Mouse (Mus musculus): ENCODE data around the gene Olfr313. TPM values are rescaled to one million over a fixed set of nuclear protein-coding genes. Genes with fewer than 3 reads are reported as not detected.
"Not testable (repeated sequence)": the region's sequence is repeated elsewhere in the genome, so short reads cannot be mapped to it uniquely, and the experiment has no call there.

The Olfr313 gene
- not detected for total RNA-seq (2021)
- long read RNA-seq, experiment 1: 0 reads
- long read RNA-seq, experiment 2: 0 reads

- not testable (repeated sequence) for DNase-seq (ENCODE audit: low spot score)
Measured at GRCm38 (mm10) chr11:58814700-58815099, at the start of gene Olfr313. TSS of gene Olfr313 (plus strand) at chr11:58815000.

- no peak for DNase-seq (ENCODE audit: low spot score)
Measured at GRCm38 (mm10) chr11:58772888-58773287, 41.9 kb upstream of the Olfr313 start, which contains the start of gene Olfr315. TSS of gene Olfr315 (plus strand) at chr11:58773188.

- no peak for DNase-seq (ENCODE audit: low spot score)
Measured at GRCm38 (mm10) chr11:58782480-58783089, 32.2 kb upstream of the Olfr313 start, which contains the start of gene Olfr314. TSS of gene Olfr314 (plus strand) at chr11:58782952.

GRCm38 (mm10) chr11:58784182-58784581 lies 30.6 kb upstream of the Olfr313 start:
- no peak for DNase-seq (ENCODE audit: low spot score)

GRCm38 (mm10) chr11:58787651-58788050 lies 27.1 kb upstream of the Olfr313 start:
- no peak for DNase-seq (ENCODE audit: low spot score)

DNA sequence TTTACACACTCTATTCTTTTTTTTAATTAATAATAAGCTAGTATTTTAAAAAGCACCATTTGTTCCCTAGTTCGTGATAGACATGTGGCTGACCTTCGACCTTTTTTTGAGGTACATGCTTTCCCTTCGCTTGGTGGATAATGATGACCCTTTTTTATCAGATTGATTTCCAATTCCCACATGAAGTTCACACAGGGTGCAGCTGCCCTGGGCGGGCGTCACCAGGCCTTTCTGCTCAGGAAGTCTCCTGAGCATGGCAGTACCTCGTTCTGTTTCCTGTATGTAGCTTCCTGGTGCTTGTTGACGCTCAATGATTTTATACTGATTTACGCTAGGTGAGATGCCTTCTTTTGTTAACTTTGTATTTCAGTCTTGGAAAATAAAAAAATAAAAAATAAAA lies 26.5 kb upstream of the Olfr313 start:
- DNase-seq (ENCODE audit: low spot score): no peak

DNA sequence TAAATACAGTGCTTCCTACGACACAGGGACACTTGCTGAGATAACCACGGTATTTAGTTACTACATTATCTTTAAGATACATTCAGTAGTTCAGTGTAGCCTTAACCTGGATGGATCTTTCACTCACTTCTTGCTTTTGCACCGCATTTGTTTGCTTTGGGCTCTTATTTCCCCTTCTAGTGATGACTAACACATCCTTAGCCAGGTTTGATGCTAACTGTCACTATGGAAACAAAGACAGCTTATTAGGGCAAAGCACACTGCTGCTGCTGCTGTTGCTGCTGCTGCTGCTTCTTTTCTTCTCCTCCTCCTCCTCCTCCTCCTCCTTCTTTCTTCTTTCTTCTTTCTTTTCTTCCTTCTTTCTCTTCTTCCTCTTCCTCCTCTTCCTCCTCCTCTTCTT lies 25.3 kb upstream of the Olfr313 start:
- DNase-seq (ENCODE audit: low spot score): no peak

GRCm38 (mm10) chr11:58790053-58790452 lies 24.7 kb upstream of the Olfr313 start:
- no peak for DNase-seq (ENCODE audit: low spot score)

DNA sequence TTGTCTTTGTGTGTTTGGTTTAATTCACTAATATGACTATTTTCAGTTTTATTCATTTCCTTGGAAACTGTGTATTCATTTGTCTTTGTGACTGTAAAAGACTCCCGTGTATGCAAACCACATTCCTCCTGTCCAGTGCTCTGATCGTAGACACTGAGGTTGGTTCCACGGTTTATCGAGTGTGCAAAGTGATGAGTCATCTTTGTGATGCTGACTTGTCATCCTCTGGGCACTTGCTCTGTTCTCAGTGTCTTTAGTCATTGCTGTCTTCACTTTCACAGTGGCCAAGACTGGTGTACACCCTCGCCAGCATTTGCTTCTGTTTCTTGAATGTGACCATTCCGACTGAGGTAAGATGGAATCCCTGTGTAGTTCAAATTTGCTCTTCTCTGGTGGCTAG lies 24.2 kb upstream of the Olfr313 start:
- no peak for DNase-seq (ENCODE audit: low spot score)

DNA sequence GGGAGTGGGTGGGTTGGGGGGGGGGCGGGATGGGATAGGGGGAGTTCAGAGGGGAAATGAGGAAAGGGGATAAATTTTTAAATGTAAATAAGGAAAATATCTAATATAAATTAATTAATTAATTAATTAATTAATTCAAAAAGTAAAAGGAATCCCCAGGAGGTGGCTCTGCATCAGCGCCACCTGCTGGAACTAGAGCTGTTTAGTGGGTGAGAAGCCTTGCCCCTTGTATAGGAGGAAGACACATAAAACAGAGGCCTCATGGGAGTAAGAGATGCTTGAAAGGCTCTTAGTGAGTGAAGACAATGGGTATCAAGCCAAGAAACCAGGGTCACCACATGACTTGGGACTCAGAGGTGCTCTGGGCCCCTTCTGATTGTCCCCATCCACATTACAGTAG lies 18.9 kb upstream of the Olfr313 start:
- no peak for DNase-seq (ENCODE audit: low spot score)

DNA sequence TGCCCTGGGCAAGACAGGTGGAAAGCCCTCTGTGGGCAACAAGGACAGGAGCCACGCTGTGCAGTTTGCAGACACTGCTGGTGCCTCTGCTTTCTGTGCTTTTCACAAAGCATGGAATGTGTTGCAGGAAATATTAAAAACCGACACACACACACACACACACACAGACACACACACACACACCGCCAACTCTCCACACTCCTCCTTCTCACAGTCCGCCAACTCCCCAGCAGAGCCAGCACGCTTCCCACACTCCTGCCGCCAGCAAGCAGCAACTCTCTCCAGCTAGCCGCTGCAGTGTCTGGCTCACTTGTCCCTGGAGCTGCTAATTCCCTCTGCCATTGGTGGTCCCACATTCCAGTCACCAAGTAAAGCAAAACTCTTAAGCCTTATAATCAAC lies 17.9 kb upstream of the Olfr313 start:
- no peak for DNase-seq (ENCODE audit: low spot score)

- no peak for DNase-seq (ENCODE audit: low spot score)
Measured at GRCm38 (mm10) chr11:58799747-58800146, 15.1 kb upstream of the Olfr313 start.

DNA sequence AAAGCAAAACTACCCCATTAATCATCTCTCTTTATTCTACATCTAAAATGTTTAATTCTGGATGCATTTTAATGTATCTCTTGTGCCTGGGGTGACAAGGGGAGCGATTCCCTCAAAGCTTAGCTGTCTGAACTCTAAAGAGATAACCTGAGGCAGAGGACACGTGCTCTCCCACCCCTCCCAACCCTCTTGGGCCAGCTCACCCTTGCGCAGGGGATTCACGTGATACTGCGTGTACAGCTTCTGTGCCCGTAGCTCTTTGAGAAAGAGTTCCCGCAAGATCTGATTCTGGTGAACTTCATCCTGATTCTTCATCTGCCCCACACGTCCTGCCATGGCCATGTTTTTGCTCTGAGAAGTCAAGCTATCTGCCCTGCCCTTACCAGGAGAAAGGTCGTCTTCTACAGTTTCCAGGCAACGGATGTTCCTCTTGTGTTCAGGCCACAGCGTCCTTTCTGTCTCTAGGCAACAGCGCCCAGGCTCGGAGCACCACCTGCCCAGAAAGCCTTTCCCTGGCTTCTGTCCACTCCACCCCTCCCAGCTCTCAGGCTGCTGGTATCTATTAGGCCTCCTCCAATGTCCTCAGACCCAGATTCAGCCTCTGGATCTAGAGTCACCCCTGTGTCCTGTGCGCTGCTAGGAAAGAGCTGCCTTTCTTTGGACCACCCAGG lies 13.1 kb upstream of the Olfr313 start, which contains the start of gene Fam183b:
Gene Fam183b, minus strand, starts transcription at position 403 of the 671 bp plus-strand sequence.
- no peak for DNase-seq (ENCODE audit: low spot score)

DNA sequence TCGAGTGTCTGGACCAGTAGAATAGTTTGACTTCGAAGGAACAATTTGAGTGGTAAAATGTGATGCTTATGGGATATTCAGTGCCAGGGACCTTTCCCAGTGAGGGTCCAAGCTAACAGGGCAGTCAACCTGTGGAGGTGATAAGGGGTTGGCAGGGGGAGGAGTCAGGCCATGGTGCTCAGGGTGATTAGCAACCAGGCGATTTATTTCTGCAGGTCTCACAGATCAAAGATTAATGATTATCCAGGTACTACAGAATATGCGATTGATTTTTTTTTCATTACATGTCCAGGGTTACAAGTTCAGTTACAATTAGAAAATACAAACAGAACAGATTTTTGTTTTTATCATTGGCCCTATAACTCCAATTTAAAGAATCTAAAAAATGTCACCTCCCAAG lies 10.9 kb upstream of the Olfr313 start:
- no peak for DNase-seq (ENCODE audit: low spot score)

GRCm38 (mm10) chr11:58804393-58804792 lies 10.4 kb upstream of the Olfr313 start:
- DNase-seq (ENCODE audit: low spot score): no peak

GRCm38 (mm10) chr11:58812001-58812400 lies 2.8 kb upstream of the Olfr313 start:
- no peak for DNase-seq (ENCODE audit: low spot score)

- DNase-seq (ENCODE audit: low spot score): no peak
Measured at GRCm38 (mm10) chr11:58815676-58816075, 876 bp downstream of the Olfr313 start.

DNA sequence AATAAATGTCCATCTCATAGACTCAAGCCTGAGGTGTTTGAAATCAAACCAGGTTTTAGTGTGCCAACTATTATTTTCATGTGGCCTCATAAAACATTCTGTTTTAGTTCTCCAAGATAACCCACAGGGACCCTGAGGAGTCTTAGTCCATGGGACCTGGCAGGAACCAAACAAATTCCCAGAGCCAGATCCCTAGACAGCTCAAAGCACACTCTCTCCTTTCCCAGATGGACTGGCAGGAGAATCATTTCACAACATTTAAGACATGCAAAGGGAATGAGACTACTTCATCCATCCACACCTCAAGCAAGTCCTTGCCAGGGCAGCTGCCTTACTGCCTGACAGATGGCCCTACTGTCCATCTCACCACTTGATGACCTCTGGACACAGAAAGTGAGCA lies 14.1 kb downstream of the Olfr313 start, which contains the start of gene Olfr312:
Gene Olfr312, plus strand, starts transcription at position 301 of the 400 bp plus-strand sequence.
- DNase-seq (ENCODE audit: low spot score): not testable (repeated sequence)

DNA sequence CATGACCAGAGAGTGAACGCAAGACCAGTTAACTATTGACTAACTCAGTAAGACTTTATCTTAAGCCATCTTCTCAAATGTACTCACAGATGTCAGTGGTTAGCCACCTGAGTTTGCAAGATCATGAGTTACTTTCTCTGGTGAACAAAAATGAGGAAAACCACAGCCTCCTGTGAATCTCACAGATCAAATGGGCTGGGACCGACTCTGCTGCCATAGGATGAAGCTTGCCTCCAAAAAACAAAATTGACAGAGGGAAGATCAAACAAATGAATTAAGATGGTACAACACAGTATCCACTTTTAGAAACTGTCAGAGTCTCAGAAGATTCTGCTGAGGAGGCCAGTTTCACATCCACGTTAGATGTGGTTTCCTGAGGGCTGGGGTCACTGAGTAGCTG lies 15.0 kb downstream of the Olfr313 start:
- DNase-seq (ENCODE audit: low spot score): no peak

DNA sequence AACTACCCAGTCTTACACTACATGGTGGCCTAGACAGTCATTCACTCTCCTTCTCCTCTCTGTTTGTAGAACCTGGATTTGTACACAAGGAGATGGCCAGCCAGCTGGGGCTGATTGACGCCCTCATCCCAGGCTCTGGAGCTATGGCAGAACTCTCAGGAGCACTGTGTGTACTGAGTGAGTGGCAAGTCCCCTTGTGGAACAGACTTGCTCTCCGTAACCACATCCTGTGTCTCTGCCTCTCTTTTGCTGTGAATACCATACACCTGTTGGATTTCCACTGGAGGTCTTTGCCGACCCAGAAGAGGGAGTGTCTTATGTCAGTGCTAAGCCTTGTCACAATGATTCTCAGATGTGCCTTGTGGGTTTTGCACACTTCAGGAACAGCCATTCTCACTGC lies 17.7 kb downstream of the Olfr313 start:
- not testable (repeated sequence) for DNase-seq (ENCODE audit: low spot score)

GRCm38 (mm10) chr11:58838951-58839350 lies 24.2 kb downstream of the Olfr313 start, which contains the start of gene Olfr311:
TSS of gene Olfr311 (plus strand) at chr11:58839251.
- DNase-seq (ENCODE audit: low spot score): not testable (repeated sequence)

DNA sequence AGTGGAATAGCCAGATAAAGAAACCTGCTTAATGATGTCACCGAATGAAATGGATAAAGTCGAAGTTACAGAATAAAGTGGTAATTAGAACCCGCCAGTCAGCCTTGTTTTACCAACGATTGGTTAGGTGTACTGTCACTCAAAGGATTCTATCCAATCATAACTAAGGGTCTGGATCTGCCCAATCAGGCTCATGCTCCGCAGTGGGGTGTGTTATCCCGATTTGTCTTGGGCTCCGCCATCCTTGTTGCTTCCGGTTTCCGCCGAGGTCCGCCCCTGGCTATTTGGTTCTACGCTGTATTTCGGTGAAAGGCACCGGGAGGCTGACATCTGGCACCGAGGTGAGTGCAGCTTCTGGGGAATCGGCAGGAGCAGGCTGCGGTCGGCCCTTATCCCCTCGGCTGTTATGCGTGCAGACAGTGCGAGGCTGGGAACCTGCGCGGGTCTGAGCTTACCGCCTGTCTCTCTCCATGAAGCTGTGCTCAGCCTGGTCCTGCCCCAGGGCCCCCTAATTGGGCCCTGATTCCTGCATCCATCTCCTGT lies 32.2 kb downstream of the Olfr313 start, which contains the start of gene Gm12258:
Gene Gm12258, plus strand, starts transcription at position 240 of the 543 bp plus-strand sequence.
- peak; percentile 98 for DNase-seq (ENCODE audit: low spot score)
